Mouse (Mus musculus) forebrain, embryonic 15.5 days (tissue): ENCODE results near the gene Gng4. TPM values are rescaled to one million over a fixed set of nuclear protein-coding genes. Genes with fewer than 3 reads are reported as not detected.
"Not testable (repeated sequence)": the region's sequence is repeated elsewhere in the genome, so short reads cannot be mapped to it uniquely, and the experiment has no call there.

Experiments
- ATAC-seq: fragments of 200-750 bp; cut with Nextera tagmentation; replicated peaks from 2 replicates; pipeline ENCODE4 v1.8.0; 2017; ENCODE audit warnings: mild to moderate bottlenecking, moderate TSS enrichment, moderate library complexity
- H3K27ac ChIP-seq: fragments of 300-500 bp; sonication (generic); replicated peaks from 2 replicates; pipeline ENCODE4 v1.5.1; 2015; ENCODE audit warnings: mild to moderate bottlenecking, inconsistent platforms
- H3K27me3 ChIP-seq: fragments of 300-500 bp; sonication (generic); 2 replicates; pipeline ENCODE4 v1.6.1; 2015; ENCODE audit warnings: inconsistent platforms
- H3K36me3 ChIP-seq: fragments of 300-500 bp; sonication (generic); 2 replicates; pipeline ENCODE4 v1.6.1; 2015; ENCODE audit warnings: mild to moderate bottlenecking, inconsistent platforms
- H3K4me1 ChIP-seq: fragments of 300-500 bp; sonication (generic); 2 replicates; pipeline ENCODE4 v1.6.1; 2015; ENCODE audit warnings: inconsistent platforms
- H3K4me2 ChIP-seq: fragments of 300-500 bp; sonication (generic); replicated peaks from 2 replicates; pipeline ENCODE4 v1.6.1; 2015; ENCODE audit warnings: mild to moderate bottlenecking, inconsistent platforms
- H3K4me3 ChIP-seq: fragments of 300-500 bp; sonication (generic); 2 replicates; pipeline ENCODE4 v1.5.1; 2015; ENCODE audit warnings: mild to moderate bottlenecking, inconsistent platforms
- H3K9ac ChIP-seq: fragments of 300-500 bp; sonication (generic); replicated peaks from 2 replicates; pipeline ENCODE4 v1.6.1; 2015; ENCODE audit warnings: mild to moderate bottlenecking, inconsistent platforms
- H3K9me3 ChIP-seq: fragments of 300-500 bp; sonication (generic); 2 replicates; pipeline ENCODE4 v1.6.1; 2016; ENCODE audit warnings: inconsistent platforms
- whole genome bisulfite sequencing: fragments of 180-500 bp; shearing (Covaris S2); methylation state at CpG from one replicate; pipeline ENCODE4 v1.1.7; 2015; ENCODE audit warnings: mixed read lengths; 5-methylcytosine and 5-hydroxymethylcytosine counted together
- polyA plus RNA-seq: library from polyadenylated mRNA; unstranded; fragments of >200 nt; fragmentation: Nextera tagmentation; extraction: Ambion mirVana; gene quantifications from 2 replicates; pipeline ENCODE4 v1.2.1, GENCODE M21; 2015

Gene Gng4
- polyA plus RNA-seq, 1 experiment from 2014 or later, result 24.4 TPM

DNA sequence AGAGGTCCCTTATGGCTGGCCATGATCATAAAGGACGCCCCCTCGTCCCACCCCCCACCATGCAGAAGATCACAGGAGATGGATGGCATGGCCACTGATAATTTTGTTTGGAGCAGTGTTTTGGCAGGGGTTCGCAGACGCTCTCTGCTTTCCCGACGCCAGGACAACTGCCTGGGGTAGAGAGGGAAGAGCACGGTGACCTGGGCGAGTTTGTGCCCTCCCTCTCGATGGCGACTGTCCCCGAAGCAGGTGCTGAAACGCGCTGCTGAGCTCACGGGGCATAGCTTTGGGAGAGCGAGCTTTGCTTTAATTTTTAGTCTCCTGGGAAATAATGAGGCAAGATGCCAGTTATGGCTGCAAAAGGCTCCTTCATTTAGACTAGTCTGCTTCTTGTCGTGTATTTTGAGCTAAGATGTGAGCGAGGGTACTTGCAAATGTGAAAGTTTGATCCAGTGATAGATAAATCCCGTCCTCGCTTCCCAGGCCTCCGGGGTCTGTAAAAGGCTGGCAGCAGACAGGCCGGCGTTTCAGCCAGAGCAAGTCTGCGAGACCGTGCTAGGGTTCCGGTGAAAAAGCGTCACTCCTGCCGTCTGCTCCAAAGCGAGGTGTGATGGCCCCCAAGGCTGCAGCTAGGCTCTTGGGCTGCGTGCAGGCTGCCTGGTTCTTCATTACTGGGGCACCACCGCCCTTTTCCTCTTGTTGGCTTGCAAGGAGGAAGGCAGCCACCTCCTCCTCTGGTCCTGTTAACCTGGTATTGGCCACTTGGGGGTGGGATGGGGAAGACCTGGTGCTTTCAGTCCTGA is 1.3 kb downstream of the Gng4 start:
- H3K9ac ChIP-seq, result peak overlapping the region; percentile 59
- WGBS, result 1% methylated on average over 30 of the region's 30 CpGs

DNA sequence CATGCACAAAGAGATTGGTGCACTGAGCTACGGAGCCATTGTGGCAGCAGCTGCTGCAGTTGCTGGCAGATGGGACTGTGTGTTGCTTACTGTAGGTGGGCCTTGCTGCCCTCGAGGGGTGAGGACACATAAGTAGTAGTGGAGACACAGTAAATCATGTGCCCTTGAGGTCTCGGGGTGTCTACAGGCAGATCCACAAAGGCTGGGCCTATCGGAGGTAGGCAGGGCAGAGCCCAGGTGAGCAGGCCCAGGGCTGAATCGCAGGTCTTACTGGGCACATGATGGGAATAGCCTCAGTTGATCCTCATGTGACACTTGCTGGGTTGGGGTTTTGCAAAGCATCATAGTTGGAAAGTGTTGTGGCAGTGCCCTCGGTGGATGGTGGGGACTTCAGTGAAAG is 3.1 kb downstream of the Gng4 start:
- Histone ChIP-seq H3K9me3 (no peaks in the 10 kb centered on the region), H3K9ac (no peak overlapping the region), H3K4me3 (no peak overlapping the region), H3K36me3 (no peaks in the 10 kb centered on the region), H3K4me2 (no peak overlapping the region), H3K27ac (no peak overlapping the region), H3K4me1 (peaks cover 20% of the 10 kb centered on the region), H3K27me3 (peaks cover 3% of the 10 kb centered on the region; the same call in 1 of the 2 replicates)
- WGBS, result 85% methylated on average over 6 of the region's 6 CpGs
- no peak for ATAC-seq

More for the DNA sequence above, 1.3 kb downstream of the Gng4 start:
- Histone ChIP-seq H3K27me3 (peaks cover 4% of the 10 kb centered on the region; the same call in 1 of the 2 replicates), H3K4me1 (peaks cover 20% of the 10 kb centered on the region), H3K27ac (0 out of 2 replicates have a peak overlapping the region, but pooled peaks have one; percentile 3), H3K9me3 (no peaks in the 10 kb centered on the region), H3K4me2 (peak overlapping the region; percentile 89), H3K36me3 (no peaks in the 10 kb centered on the region), H3K4me3 (peak overlapping the region; percentile 64)
- ATAC-seq, result peak; percentile 10

DNA sequence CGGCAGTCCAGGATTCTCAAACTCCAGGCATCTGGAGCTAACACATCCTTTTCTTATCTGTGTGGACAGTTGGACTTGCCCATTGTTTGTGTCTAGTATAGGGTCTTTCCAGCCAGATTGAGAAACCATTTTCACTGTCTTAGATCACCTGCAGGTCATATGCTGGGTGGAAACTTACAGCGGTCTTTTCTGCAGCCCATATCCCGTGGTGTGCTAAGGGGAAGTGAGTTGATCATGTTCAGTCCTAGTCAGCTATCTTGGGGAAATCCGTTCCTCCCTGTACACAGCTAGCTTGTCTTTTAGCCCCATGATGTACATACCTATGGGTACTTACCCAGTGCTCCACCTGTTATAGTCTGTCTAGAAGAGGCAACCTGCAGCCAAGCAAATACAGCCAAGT is 4.2 kb downstream of the Gng4 start:
- no peaks in the 10 kb centered on the region for H3K27me3 ChIP-seq
- no peak overlapping the region for H3K9ac ChIP-seq
- peaks cover 20% of the 10 kb centered on the region for H3K4me1 ChIP-seq
- no peaks in the 10 kb centered on the region for H3K36me3 ChIP-seq
- H3K4me2 ChIP-seq, result no peak overlapping the region
- no peak overlapping the region for H3K27ac ChIP-seq
- no peaks in the 10 kb centered on the region for H3K9me3 ChIP-seq
- 97% methylated on average over 4 of the region's 4 CpGs for WGBS
- ATAC-seq, result no peak
- H3K4me3 ChIP-seq, result no peak overlapping the region

DNA sequence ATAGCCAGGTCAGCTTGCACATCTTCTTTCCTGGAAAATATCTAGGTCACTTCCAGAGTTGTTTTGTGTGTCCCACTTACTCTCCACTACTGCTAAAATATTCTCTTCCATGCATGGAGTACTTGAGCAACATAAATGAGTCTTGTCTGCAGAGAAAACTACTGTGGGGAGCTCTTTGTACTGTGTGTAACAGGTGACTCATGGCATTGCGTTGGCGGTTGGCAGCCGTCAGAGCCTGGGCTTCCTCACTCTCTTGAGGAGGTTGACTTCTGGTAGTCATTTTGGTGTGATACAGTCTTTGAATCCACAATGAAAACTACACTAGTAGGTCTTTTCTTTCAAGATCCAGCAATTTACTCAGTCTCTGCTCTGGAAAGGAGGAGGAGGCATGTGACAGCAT is 8.1 kb downstream of the Gng4 start:
- no peak overlapping the region for H3K27ac ChIP-seq
- 93% methylated on average over 3 of the region's 3 CpGs for WGBS
- no peak overlapping the region for H3K9ac ChIP-seq

DNA sequence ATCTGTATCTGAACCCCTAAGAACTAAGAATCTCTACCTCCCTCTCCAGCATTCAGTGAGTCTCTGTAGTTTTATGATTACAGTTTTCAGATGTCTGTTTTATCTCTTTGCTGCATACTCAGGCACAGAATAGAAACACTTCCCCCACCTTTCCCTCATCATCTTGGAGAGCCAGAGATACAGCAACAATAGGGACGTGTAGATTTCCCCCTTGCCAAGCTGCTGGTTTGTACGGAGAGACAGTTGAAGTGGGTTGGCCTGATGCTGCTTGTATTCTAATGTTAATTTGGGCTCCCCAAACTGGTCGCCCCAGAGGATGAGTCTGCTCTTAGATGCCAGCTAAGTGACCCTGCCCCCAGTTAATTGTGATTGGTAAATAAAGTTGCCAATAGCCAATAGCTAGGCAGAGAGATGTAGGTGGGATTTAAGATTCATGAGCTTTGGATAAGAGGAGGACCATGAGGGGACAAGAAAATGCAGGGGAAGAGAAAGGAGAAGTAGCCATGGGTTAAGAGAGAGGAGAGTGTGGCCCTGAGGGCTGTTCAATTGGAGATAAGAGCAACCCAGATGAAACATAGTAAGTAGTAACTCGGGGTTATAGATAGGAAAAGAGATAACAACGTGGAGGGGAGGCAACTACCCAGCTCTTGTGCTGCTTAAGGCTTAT is 11.4 kb downstream of the Gng4 start:
- Histone ChIP-seq H3K4me3 (no peak overlapping the region), H3K4me1 (no peaks in the 10 kb centered on the region), H3K9ac (no peak overlapping the region), H3K9me3 (no peaks in the 10 kb centered on the region), H3K36me3 (no peaks in the 10 kb centered on the region), H3K27me3 (no peaks in the 10 kb centered on the region), H3K4me2 (no peak overlapping the region), H3K27ac (no peak overlapping the region)
- WGBS, result 29% methylated on average over 5 of the region's 5 CpGs
- ATAC-seq, result no peak

More for the DNA sequence above, 8.1 kb downstream of the Gng4 start:
- no peaks in the 10 kb centered on the region for H3K27me3 ChIP-seq
- no peaks in the 10 kb centered on the region for H3K9me3 ChIP-seq
- no peak overlapping the region for H3K4me3 ChIP-seq
- H3K4me2 ChIP-seq, result no peak overlapping the region
- no peaks in the 10 kb centered on the region for H3K36me3 ChIP-seq
- H3K4me1 ChIP-seq, result no peaks in the 10 kb centered on the region
- no peak for ATAC-seq

DNA sequence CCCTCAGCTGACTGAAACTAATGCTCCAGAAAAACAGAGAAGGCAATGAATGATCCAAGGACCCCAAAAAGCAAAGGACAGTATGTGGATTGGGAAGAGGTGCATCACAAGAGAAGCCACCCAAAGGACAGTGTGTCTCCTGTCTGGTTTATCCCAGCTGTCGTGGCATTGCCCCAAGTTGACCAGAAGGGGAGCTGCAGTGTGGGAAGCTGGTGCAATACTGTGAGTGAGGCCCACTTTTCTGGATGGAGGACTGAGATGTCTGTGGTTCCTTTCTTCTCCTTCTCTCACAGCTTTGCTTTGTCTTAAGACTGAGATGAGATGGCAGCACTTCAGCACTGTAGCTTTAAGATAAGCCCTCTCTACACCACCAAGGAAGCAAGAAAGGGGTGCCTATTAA is 12.2 kb downstream of the Gng4 start:
- H3K9ac ChIP-seq, result no peak overlapping the region
- no peaks in the 10 kb centered on the region for H3K27me3 ChIP-seq
- WGBS, result 95% methylated on average over 1 of the region's 1 CpGs
- H3K4me1 ChIP-seq, result no peaks in the 10 kb centered on the region
- H3K4me2 ChIP-seq, result no peak overlapping the region
- no peaks in the 10 kb centered on the region for H3K9me3 ChIP-seq
- no peak overlapping the region for H3K27ac ChIP-seq
- ATAC-seq, result no peak
- no peak overlapping the region for H3K4me3 ChIP-seq
- no peaks in the 10 kb centered on the region for H3K36me3 ChIP-seq

DNA sequence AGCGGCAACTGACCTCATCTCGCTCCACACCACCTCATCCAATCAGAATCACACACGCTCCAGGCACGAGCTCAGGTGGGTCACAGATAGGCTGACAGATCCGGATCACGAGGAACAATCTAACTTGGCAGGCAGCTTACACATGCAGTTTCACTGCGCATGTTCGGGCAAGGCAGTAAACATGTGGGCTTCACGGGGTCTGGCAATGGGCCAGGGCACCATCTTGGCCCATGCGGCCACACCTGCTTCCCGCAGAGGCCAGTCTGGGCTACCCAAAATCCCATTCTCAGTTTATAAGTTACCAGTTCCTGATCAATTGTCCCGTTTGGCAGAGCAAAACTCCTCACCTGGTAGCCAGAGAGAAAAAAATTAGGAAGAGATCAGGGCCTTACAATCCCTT is 14.0 kb downstream of the Gng4 start:
- ATAC-seq, H3K9ac ChIP-seq, H3K36me3 ChIP-seq, H3K4me1 ChIP-seq, H3K9me3 ChIP-seq, H3K27ac ChIP-seq, H3K4me3 ChIP-seq, H3K4me2 ChIP-seq, H3K27me3 ChIP-seq: not testable (repeated sequence)
- WGBS, result 93% methylated on average over 12 of the region's 12 CpGs

DNA sequence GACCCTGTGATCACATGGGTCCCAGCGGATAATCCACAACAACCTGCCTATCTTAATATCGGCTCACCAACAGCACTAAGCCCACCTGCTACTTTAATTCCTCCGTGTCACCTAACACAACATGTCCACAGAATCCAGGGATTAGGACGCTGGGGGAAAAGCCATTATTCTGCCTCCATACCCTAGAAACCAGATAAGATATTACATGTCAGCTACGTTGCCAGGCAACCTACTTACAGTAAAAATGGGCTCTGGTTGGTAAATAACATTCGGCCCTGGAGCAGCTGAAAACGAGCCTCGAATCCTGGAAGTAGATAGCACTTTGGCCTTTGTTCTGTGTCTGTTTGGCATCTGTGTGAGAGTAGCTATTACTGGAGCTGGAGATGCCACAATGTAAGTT is 14.9 kb downstream of the Gng4 start:
- Histone ChIP-seq H3K4me3 (no peak overlapping the region), H3K4me1 (no peaks in the 10 kb centered on the region), H3K36me3 (no peaks in the 10 kb centered on the region), H3K9me3 (no peaks in the 10 kb centered on the region), H3K27me3 (no peaks in the 10 kb centered on the region), H3K4me2 (no peak overlapping the region), H3K27ac (no peak overlapping the region), H3K9ac (no peak overlapping the region)
- no peak for ATAC-seq
- 77% methylated on average over 8 of the region's 8 CpGs for WGBS

DNA sequence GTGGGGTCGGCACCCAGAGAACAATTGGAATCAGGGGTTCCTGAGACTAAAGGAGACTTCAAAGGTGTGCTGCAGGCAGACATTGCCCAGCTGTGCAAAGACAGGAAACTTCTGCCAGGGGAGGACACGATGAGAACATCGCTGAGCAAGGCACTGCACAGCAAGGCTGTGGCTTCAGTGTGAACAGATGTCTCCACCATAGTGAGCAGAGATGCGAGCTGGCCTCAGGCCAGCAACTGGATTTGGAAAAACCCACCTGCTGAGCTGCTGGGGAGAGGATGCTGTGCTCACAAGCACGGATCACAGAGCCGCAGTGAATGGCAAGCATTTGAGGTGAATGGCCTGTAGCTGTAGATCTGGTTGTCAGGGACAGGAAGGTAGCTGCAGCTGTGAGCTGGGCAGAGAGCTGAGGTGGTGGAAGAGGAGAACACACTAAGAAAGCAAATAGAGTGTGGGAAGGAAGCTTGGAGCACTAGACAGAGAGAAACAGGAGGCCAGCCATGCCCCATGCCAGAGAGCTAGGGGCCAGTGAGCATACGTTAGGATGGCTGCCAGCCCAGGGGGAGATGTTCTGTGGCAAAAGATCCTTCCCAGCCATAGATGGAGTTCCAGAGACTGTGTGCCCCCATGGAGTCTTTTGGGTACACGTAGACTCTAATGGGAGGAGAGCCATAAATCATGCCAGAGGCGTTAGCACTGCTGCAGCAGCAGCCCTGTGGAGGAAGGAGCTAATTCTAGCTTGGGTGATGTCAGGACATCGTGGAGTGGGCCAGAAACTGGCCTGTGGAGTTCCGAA is 24.7 kb downstream of the Gng4 start:
- Histone ChIP-seq H3K36me3 (no peaks in the 10 kb centered on the region), H3K27ac (no peak overlapping the region), H3K4me1 (peaks cover 7% of the 10 kb centered on the region), H3K9ac (no peak overlapping the region), H3K27me3 (no peaks in the 10 kb centered on the region), H3K4me3 (no peak overlapping the region), H3K9me3 (no peaks in the 10 kb centered on the region), H3K4me2 (no peak overlapping the region)
- peak; percentile 65 for ATAC-seq
- WGBS, result 35% methylated on average over 11 of the region's 11 CpGs

DNA sequence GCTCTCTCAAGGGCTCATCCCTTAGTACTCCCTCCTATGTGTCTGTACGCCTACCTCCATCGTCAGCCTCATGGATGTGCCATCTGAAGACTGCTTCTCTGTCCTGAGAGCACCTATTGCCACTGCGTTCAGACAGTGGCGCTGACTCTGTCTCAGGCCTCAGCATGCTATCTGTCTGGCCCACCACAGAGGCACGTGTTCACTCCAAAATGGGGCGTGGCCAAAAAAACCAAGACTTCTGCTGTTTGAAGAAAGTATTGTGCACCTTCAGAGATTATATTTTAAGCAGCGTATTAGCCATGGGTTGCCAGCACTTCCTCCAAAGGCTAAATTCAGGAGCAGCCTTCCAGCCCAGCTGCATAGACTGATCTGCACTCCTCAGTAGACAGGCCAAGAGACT is 27.0 kb downstream of the Gng4 start:
- H3K4me2 ChIP-seq, result no peak overlapping the region
- no peak overlapping the region for H3K4me3 ChIP-seq
- peaks cover 7% of the 10 kb centered on the region for H3K4me1 ChIP-seq
- no peak overlapping the region for H3K9ac ChIP-seq
- 88% methylated on average over 7 of the region's 7 CpGs for WGBS
- H3K27me3 ChIP-seq, result no peaks in the 10 kb centered on the region
- no peaks in the 10 kb centered on the region for H3K9me3 ChIP-seq
- H3K27ac ChIP-seq, result no peak overlapping the region
- no peak for ATAC-seq
- no peaks in the 10 kb centered on the region for H3K36me3 ChIP-seq

DNA sequence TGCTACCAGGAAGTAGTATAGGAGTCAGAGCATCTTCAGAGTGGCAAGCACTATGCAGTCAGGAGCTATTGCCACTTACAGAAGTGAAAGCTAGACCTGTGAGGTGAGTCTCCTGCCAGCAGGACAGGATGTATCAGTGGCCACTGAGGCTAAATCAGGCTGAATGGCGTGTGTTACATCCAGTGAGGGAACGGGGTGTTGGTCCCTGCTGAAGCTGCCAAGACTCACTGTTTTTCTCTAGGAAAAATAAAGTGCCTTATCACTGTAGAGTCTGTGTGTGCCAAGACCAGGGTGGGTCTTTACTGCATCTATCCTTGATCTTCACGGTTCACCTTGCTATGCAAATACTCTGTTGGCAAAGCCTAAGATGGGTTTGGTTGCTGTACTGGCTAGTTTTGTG is 34.8 kb downstream of the Gng4 start:
- H3K4me3 ChIP-seq, result no peak overlapping the region
- no peaks in the 10 kb centered on the region for H3K9me3 ChIP-seq
- no peaks in the 10 kb centered on the region for H3K4me1 ChIP-seq
- no peak for ATAC-seq
- no peaks in the 10 kb centered on the region for H3K27me3 ChIP-seq
- no peak overlapping the region for H3K27ac ChIP-seq
- H3K9ac ChIP-seq, result no peak overlapping the region
- H3K36me3 ChIP-seq, result no peaks in the 10 kb centered on the region
- WGBS, result 88% methylated on average over 3 of the region's 3 CpGs
- H3K4me2 ChIP-seq, result no peak overlapping the region
